Mouse (Mus musculus) midbrain, embryonic 16.5 days (tissue): ENCODE measurements around the gene Dscam. TPM values are rescaled to one million over a fixed set of nuclear protein-coding genes. Genes with fewer than 3 reads are reported as not detected.

Source experiments
- ATAC-seq: fragments of 200-750 bp; cut with Nextera tagmentation; 2 replicates; pipeline ENCODE4 v1.8.0; 2017; ENCODE audit warnings: moderate TSS enrichment
- H3K27ac ChIP-seq: fragments of 300-500 bp; sonication (generic); 2 replicates; pipeline ENCODE4 v1.5.1; 2014; ENCODE audit warnings: mild to moderate bottlenecking, low read length, mixed read lengths
- H3K27me3 ChIP-seq: fragments of 300-500 bp; sonication (generic); 2 replicates; pipeline ENCODE4 v1.6.1; 2014; ENCODE audit warnings: low read depth, low read length, mixed read lengths; ENCODE audit not compliant: control insufficient read depth, insufficient read depth
- H3K36me3 ChIP-seq: fragments of 300-500 bp; sonication (generic); 2 replicates; pipeline ENCODE4 v1.6.1; 2014; ENCODE audit warnings: mild to moderate bottlenecking, low read length, moderate library complexity, mixed read lengths; ENCODE audit not compliant: control insufficient read depth, insufficient read depth
- H3K4me1 ChIP-seq: fragments of 300-500 bp; sonication (generic); 2 replicates; pipeline ENCODE4 v1.6.1; 2014; ENCODE audit warnings: mild to moderate bottlenecking, low read length, mixed read lengths; ENCODE audit not compliant: control insufficient read depth, insufficient read depth
- H3K4me2 ChIP-seq: fragments of 300-500 bp; sonication (generic); 2 replicates; pipeline ENCODE4 v1.6.1; 2014; ENCODE audit warnings: mild to moderate bottlenecking, low read length, mixed read lengths
- H3K4me3 ChIP-seq: fragments of 300-500 bp; sonication (generic); 2 replicates; pipeline ENCODE4 v1.5.1; 2014; ENCODE audit warnings: low read depth, mild to moderate bottlenecking, low read length, moderate library complexity, mixed read lengths
- H3K9ac ChIP-seq: fragments of 300-500 bp; sonication (generic); 2 replicates; pipeline ENCODE4 v1.6.1; 2014; ENCODE audit warnings: low read depth, low read length, mixed read lengths
- H3K9me3 ChIP-seq: fragments of 300-500 bp; sonication (generic); replicated peaks from 2 replicates; pipeline ENCODE4 v1.6.1; 2014; ENCODE audit warnings: mild to moderate bottlenecking, low read length, mixed read lengths; ENCODE audit not compliant: control insufficient read depth, poor library complexity, severe bottlenecking
- WGBS: fragments of 180-500 bp; shearing (Covaris S2); extraction: QIAGEN DNeasy Blood & Tissue Kit; methylation state at CpG from one replicate; pipeline ENCODE4 v1.1.7; 2014; 5-methylcytosine and 5-hydroxymethylcytosine counted together
- polyA plus RNA-seq: library from polyadenylated mRNA; unstranded; fragments of >200 nt; fragmentation: Nextera tagmentation; extraction: Ambion mirVana; gene quantifications from 2 replicates; pipeline ENCODE4 v1.2.1, GENCODE M21; 2015

Gene Dscam
- polyA plus RNA-seq, 1 experiment from 2014 or later, result 16.2 TPM

- H3K36me3 ChIP-seq, result peaks cover 9% of the 10 kb centered on the region; the same call in 1 of the 2 replicates
- 0 out of 2 replicates have a peak overlapping the region, but pooled peaks have one; percentile 3 for H3K27ac ChIP-seq
- H3K4me3 ChIP-seq, result no peak overlapping the region
- H3K4me2 ChIP-seq, result no peak overlapping the region
- no peak for ATAC-seq
- no peaks in the 10 kb centered on the region for H3K4me1 ChIP-seq
- no peak overlapping the region for H3K9ac ChIP-seq
- 79% methylated on average over 2 of the region's 2 CpGs for WGBS
- H3K27me3 ChIP-seq, result no peaks in the 10 kb centered on the region
- no peaks in the 10 kb centered on the region for H3K9me3 ChIP-seq
Measured at GRCm38 (mm10) chr16:96635916-96636315, 534.6 kb downstream of the Dscam start.

DNA sequence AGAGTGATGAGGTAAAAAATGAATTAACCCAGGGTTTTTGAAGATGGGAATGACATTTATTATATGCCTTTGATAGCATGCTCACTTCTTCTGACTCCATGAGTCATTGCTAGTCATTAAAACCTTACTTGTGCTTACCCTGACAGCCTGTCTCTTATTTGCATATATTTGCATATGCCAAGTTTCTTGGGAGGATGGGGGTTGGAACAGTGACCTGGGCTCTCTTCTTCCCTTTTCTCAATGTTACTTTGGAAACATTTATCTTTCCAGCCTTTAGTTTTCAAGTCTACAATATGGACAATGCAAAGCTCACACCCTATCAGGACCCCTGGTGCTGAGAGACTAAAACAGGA lies 535.8 kb downstream of the Dscam start:
- Histone ChIP-seq H3K9me3 (no peaks in the 10 kb centered on the region), H3K27me3 (no peaks in the 10 kb centered on the region), H3K36me3 (peaks cover 7% of the 10 kb centered on the region; the same call in 1 of the 2 replicates), H3K27ac (no peak overlapping the region), H3K4me2 (no peak overlapping the region), H3K9ac (no peak overlapping the region), H3K4me1 (no peaks in the 10 kb centered on the region), H3K4me3 (no peak overlapping the region)
- ATAC-seq, result no peak

GRCm38 (mm10) chr16:96634097-96634790 lies 536.3 kb downstream of the Dscam start:
- no peaks in the 10 kb centered on the region for H3K27me3 ChIP-seq
- no peak overlapping the region for H3K27ac ChIP-seq
- 82% methylated on average over 4 of the region's 4 CpGs for WGBS
- H3K9me3 ChIP-seq, result no peaks in the 10 kb centered on the region
- no peak overlapping the region for H3K4me2 ChIP-seq
- H3K4me3 ChIP-seq, result no peak overlapping the region
- H3K36me3 ChIP-seq, result peaks cover 3% of the 10 kb centered on the region; the same call in 1 of the 2 replicates
- H3K9ac ChIP-seq, result no peak overlapping the region
- no peaks in the 10 kb centered on the region for H3K4me1 ChIP-seq
- ATAC-seq, result no peak

DNA sequence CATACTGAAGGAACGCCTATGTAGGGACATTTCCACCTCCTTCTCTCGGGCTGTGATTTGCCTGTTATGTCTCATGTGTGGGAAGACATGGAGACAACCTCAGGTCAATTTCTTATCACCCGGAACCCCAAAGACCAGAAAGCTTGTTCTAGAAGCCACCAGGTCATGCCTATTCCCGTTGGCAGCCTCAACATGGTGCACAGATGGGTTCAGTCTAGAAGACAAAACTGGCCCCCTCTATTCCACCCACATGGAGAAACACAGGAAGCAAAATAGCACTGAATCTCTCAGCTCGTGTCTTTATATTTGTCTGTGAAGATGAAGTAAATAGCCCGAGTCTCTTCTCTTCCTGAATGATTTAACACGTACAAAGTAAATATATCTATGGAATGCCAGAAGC lies 540.3 kb downstream of the Dscam start:
- Histone ChIP-seq H3K4me2 (no peak overlapping the region), H3K9me3 (no peaks in the 10 kb centered on the region), H3K4me3 (no peak overlapping the region), H3K9ac (no peak overlapping the region), H3K27me3 (no peaks in the 10 kb centered on the region), H3K4me1 (no peaks in the 10 kb centered on the region), H3K36me3 (peaks cover 3% of the 10 kb centered on the region; the same call in 1 of the 2 replicates), H3K27ac (no peak overlapping the region)
- WGBS, result 84% methylated on average over 7 of the region's 7 CpGs
- no peak for ATAC-seq

- no peak for ATAC-seq
- no peaks in the 10 kb centered on the region for H3K27me3 ChIP-seq
- peaks cover 3% of the 10 kb centered on the region; the same call in 1 of the 2 replicates for H3K36me3 ChIP-seq
- no peak overlapping the region for H3K4me3 ChIP-seq
- no peak overlapping the region for H3K4me2 ChIP-seq
- WGBS, result 97% methylated on average over 5 of the region's 5 CpGs
- no peaks in the 10 kb centered on the region for H3K4me1 ChIP-seq
- no peak overlapping the region for H3K9ac ChIP-seq
- H3K9me3 ChIP-seq, result no peaks in the 10 kb centered on the region
- no peak overlapping the region for H3K27ac ChIP-seq
Measured at GRCm38 (mm10) chr16:96629623-96630022, 540.9 kb downstream of the Dscam start.

DNA sequence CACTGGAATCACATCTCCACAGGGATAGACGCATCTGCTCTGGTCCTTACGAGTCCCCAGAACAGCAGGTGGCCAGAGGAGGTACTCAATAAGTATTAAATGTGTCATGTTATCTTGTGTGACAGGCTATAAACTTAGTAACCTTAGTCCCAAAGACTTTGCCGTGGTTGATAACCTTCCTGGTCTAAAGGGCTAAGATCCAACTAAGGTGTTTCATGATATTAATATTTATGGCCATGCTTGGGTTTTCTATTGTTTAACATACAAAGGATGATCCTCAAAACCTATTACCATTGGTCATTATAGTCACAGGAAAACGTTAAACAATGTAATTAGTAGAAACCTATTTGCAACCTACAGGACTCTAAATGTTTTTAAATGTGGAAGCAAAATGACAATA lies 545.1 kb downstream of the Dscam start:
- H3K4me3 ChIP-seq, result no peak overlapping the region
- no peak overlapping the region for H3K4me2 ChIP-seq
- H3K27me3 ChIP-seq, result no peaks in the 10 kb centered on the region
- no peaks in the 10 kb centered on the region for H3K4me1 ChIP-seq
- 48% methylated on average over 4 of the region's 4 CpGs for WGBS
- no peak for ATAC-seq
- no peaks in the 10 kb centered on the region for H3K9me3 ChIP-seq
- H3K27ac ChIP-seq, result no peak overlapping the region
- H3K9ac ChIP-seq, result no peak overlapping the region
- H3K36me3 ChIP-seq, result peaks cover 5% of the 10 kb centered on the region; the same call in 1 of the 2 replicates

GRCm38 (mm10) chr16:96624570-96625411 lies 545.8 kb downstream of the Dscam start:
- Histone ChIP-seq H3K9ac (no peak overlapping the region), H3K27ac (no peak overlapping the region), H3K4me1 (no peaks in the 10 kb centered on the region), H3K27me3 (no peaks in the 10 kb centered on the region), H3K4me3 (no peak overlapping the region), H3K36me3 (peaks cover 5% of the 10 kb centered on the region; the same call in 1 of the 2 replicates), H3K4me2 (no peak overlapping the region), H3K9me3 (no peaks in the 10 kb centered on the region)
- ATAC-seq, result no peak
- WGBS, result 68% methylated on average over 6 of the region's 7 CpGs

- H3K36me3 ChIP-seq, result peaks cover 2% of the 10 kb centered on the region; the same call in 1 of the 2 replicates
- H3K4me3 ChIP-seq, result no peak overlapping the region
- 76% methylated on average over 6 of the region's 6 CpGs for WGBS
- no peaks in the 10 kb centered on the region for H3K27me3 ChIP-seq
- no peak overlapping the region for H3K4me2 ChIP-seq
- no peaks in the 10 kb centered on the region for H3K9me3 ChIP-seq
- peak overlapping the region; percentile 12; the same call in 1 of the 2 replicates for H3K27ac ChIP-seq
- H3K9ac ChIP-seq, result no peak overlapping the region
- 0 out of 2 replicates have a peak, but pooled peaks cover 2% of the 10 kb centered on the region for H3K4me1 ChIP-seq
- ATAC-seq, result no peak
Measured at GRCm38 (mm10) chr16:96620861-96621260, 549.7 kb downstream of the Dscam start.

DNA sequence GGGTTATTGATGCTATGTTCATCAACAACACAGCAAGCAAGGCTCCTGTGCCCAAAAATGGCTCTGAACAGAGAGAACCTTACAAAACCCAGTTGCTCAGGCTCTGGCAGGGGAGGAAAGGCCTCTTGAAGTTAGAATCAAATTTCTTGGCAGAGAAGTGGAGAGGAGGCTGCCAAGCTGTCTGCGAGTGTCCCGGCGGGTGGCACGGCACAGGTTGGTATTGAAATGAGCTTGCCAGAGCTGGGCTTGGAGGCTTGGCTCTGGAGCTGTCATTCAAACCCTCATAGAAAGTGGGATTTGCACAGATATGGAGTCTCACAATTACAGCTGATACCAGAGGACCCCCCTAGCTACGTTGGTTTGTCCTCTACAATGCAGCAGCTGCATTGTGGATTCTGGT lies 550.1 kb downstream of the Dscam start:
- H3K4me2 ChIP-seq, result no peak overlapping the region
- H3K4me1 ChIP-seq, result 0 out of 2 replicates have a peak, but pooled peaks cover 2% of the 10 kb centered on the region
- 59% methylated on average over 5 of the region's 5 CpGs for WGBS
- no peak overlapping the region for H3K9ac ChIP-seq
- peak; percentile 72 for ATAC-seq
- no peak overlapping the region for H3K4me3 ChIP-seq
- H3K36me3 ChIP-seq, result peaks cover 2% of the 10 kb centered on the region; the same call in 1 of the 2 replicates
- no peaks in the 10 kb centered on the region for H3K27me3 ChIP-seq
- H3K9me3 ChIP-seq, result no peaks in the 10 kb centered on the region
- H3K27ac ChIP-seq, result peak overlapping the region; percentile 12; the same call in 1 of the 2 replicates
